Mouse (Mus musculus): Measurements from ENCODE around the gene Fbln1. TPM values are rescaled to one million over a fixed set of nuclear protein-coding genes. Genes with fewer than 3 reads are reported as not detected.
A peak's percentile ranks its signal among the peaks of the same experiment; 100 is the strongest.
"Not testable (repeated sequence)": the region's sequence is repeated elsewhere in the genome, so short reads cannot be mapped to it uniquely, and the experiment has no call there.

Gene Fbln1
- polyA plus RNA-seq, 1 experiment: 48.1 TPM

DNA sequence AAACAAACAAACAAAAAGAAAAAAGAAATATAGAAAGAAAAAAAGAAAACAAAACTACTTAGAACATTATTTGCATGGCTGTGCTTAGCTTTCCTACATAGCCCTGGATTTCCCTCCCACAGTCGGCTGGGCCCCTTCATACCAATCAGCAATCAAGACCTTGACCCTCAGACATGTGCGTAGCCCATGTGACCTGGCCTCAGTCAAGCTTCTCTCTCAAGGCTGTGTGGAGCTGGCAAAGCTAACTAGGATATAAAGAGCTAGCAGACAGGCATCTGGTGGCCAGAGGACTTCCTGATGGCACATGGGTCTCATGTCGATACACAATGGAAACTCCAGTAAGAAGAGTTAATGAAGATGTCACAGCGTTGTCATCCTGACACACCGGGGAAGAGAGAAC, 123.3 kb downstream of the Fbln1 start:
- H3K4me1 ChIP-seq (ENCODE audit: control insufficient read depth, insufficient read depth, low read length): no peaks in the 10 kb centered on the region
- TF ChIP-seq CTCF (IDR thresholded peaks at IDR 0.05; ENCODE audit: low read depth, low read length) (no peak), POLR2A (IDR thresholded peaks at IDR 0.05; ENCODE audit: insufficient read depth, low read length) (no peak), EP300 (IDR thresholded peaks at IDR 0.05; ENCODE audit: insufficient read depth, low read depth, low read length) (no peak)
- no peak overlapping the region for H3K4me3 ChIP-seq (ENCODE audit: low read depth, low read length)
- no peaks in the 10 kb centered on the region for H3K36me3 ChIP-seq (ENCODE audit: control insufficient read depth, insufficient read depth, low read length, poor library complexity, severe bottlenecking)
- no peak overlapping the region for H3K9ac ChIP-seq (ENCODE audit: low read depth, poor library complexity, severe bottlenecking)
- no peaks in the 10 kb centered on the region for H3K9me3 ChIP-seq (replicated peaks; ENCODE audit: control insufficient read depth, insufficient read depth, low read length, poor library complexity, severe bottlenecking)
- H3K27ac ChIP-seq (ENCODE audit: insufficient read depth, low read length): no peak overlapping the region
- H3K27me3 ChIP-seq (ENCODE audit: control insufficient read depth, insufficient read depth, low read length, poor library complexity, severe bottlenecking): no peaks in the 10 kb centered on the region

GRCm38 (mm10) chr15:85330024-85330423, 124.3 kb downstream of the Fbln1 start:
- no peaks in the 10 kb centered on the region for H3K36me3 ChIP-seq (ENCODE audit: control insufficient read depth, insufficient read depth, low read length, poor library complexity, severe bottlenecking)
- no peak overlapping the region for H3K27ac ChIP-seq (ENCODE audit: insufficient read depth, low read length)
- no peaks in the 10 kb centered on the region for H3K27me3 ChIP-seq (ENCODE audit: control insufficient read depth, insufficient read depth, low read length, poor library complexity, severe bottlenecking)
- TF ChIP-seq CTCF (IDR thresholded peaks at IDR 0.05; ENCODE audit: low read depth, low read length) (no peak), EP300 (IDR thresholded peaks at IDR 0.05; ENCODE audit: insufficient read depth, low read depth, low read length) (no peak), POLR2A (IDR thresholded peaks at IDR 0.05; ENCODE audit: insufficient read depth, low read length) (no peak)
- H3K4me1 ChIP-seq (ENCODE audit: control insufficient read depth, insufficient read depth, low read length): peaks cover 2% of the 10 kb centered on the region
- H3K4me3 ChIP-seq (ENCODE audit: low read depth, low read length): no peak overlapping the region
- H3K9ac ChIP-seq (ENCODE audit: low read depth, poor library complexity, severe bottlenecking): no peak overlapping the region
- no peaks in the 10 kb centered on the region for H3K9me3 ChIP-seq (replicated peaks; ENCODE audit: control insufficient read depth, insufficient read depth, low read length, poor library complexity, severe bottlenecking)

DNA sequence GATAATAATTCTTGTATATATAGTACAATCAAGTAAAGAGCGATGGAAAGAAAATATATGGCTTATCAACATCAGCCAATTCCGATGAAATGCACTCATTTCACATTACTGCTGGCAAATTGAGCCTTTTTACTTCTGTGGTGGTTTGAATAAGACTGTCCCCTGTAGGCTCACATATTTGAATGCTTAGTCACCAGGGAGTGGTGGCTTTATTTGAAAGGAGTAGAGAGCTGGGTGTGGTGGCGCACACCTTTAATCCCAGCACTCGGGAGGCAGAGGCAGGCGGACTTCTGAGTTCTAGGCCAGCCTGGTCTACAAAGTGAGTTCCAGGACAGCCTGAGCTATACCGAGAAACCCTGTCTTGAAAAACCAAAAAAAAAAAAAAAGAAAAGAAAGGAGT, 127.8 kb downstream of the Fbln1 start:
- 0 out of 2 replicates have a peak, but pooled peaks have one; percentile 26 for TF ChIP-seq EP300 (IDR thresholded peaks at IDR 0.05; ENCODE audit: insufficient read depth, low read depth, low read length)
- H3K36me3 ChIP-seq (ENCODE audit: control insufficient read depth, insufficient read depth, low read length, poor library complexity, severe bottlenecking); H3K9ac ChIP-seq (ENCODE audit: low read depth, poor library complexity, severe bottlenecking); H3K4me1 ChIP-seq (ENCODE audit: control insufficient read depth, insufficient read depth, low read length); H3K9me3 ChIP-seq (replicated peaks; ENCODE audit: control insufficient read depth, insufficient read depth, low read length, poor library complexity, severe bottlenecking); H3K27me3 ChIP-seq (ENCODE audit: control insufficient read depth, insufficient read depth, low read length, poor library complexity, severe bottlenecking); H3K4me3 ChIP-seq (ENCODE audit: low read depth, low read length): not testable (repeated sequence)
- H3K27ac ChIP-seq (ENCODE audit: insufficient read depth, low read length): peak overlapping the region; percentile 60; the same call in 1 of the 2 replicates

DNA sequence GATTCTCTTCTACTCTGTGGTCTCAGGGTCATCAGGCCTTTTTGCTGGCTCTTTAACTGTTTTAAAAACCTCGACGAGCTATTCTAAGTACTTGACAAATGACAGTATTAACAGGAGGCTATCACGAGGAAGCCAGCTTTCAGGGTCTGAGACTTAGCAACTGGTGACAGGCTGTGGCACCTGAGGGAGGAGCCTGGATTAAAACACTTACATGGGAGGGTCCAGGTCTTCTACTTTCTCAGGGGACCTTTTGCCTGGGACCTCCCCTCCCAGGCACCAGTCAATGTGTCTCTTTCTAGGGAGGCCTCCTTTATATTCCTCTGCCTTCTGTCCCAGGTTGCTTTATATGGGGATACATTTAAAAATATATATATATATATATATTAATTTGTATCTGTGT, 128.5 kb downstream of the Fbln1 start:
- TF ChIP-seq CTCF (IDR thresholded peaks at IDR 0.05; ENCODE audit: low read depth, low read length) (no peak), EP300 (IDR thresholded peaks at IDR 0.05; ENCODE audit: insufficient read depth, low read depth, low read length) (no peak), POLR2A (IDR thresholded peaks at IDR 0.05; ENCODE audit: insufficient read depth, low read length) (no peak)
- Histone ChIP-seq H3K9ac (ENCODE audit: low read depth, poor library complexity, severe bottlenecking) (no peak overlapping the region), H3K4me1 (ENCODE audit: control insufficient read depth, insufficient read depth, low read length) (peaks cover 7% of the 10 kb centered on the region), H3K27ac (ENCODE audit: insufficient read depth, low read length) (peak overlapping the region; percentile 31), H3K27me3 (ENCODE audit: control insufficient read depth, insufficient read depth, low read length, poor library complexity, severe bottlenecking) (no peaks in the 10 kb centered on the region), H3K9me3 (replicated peaks; ENCODE audit: control insufficient read depth, insufficient read depth, low read length, poor library complexity, severe bottlenecking) (no peaks in the 10 kb centered on the region), H3K36me3 (ENCODE audit: control insufficient read depth, insufficient read depth, low read length, poor library complexity, severe bottlenecking) (no peaks in the 10 kb centered on the region), H3K4me3 (ENCODE audit: low read depth, low read length) (no peak overlapping the region)

GRCm38 (mm10) chr15:85335671-85336300, 130.0 kb downstream of the Fbln1 start, which contains the start of gene Atxn10:
Gene Atxn10 (plus strand): TSS chr15:85336245.
- Histone ChIP-seq H3K9ac (ENCODE audit: low read depth, poor library complexity, severe bottlenecking) (peak within 1 kb of the TSS; percentile 80), H3K27ac (ENCODE audit: insufficient read depth, low read length) (peak within 1 kb of the TSS; percentile 56), H3K27me3 (ENCODE audit: control insufficient read depth, insufficient read depth, low read length, poor library complexity, severe bottlenecking) (no peaks in the 10 kb centered on the region), H3K4me1 (ENCODE audit: control insufficient read depth, insufficient read depth, low read length) (peaks cover 8% of the 10 kb centered on the region), H3K9me3 (replicated peaks; ENCODE audit: control insufficient read depth, insufficient read depth, low read length, poor library complexity, severe bottlenecking) (no peaks in the 10 kb centered on the region), H3K36me3 (ENCODE audit: control insufficient read depth, insufficient read depth, low read length, poor library complexity, severe bottlenecking) (no peaks in the 10 kb centered on the region), H3K4me3 (ENCODE audit: low read depth, low read length) (peak within 1 kb of the TSS; percentile 75)
- no peak for TF ChIP-seq CTCF (IDR thresholded peaks at IDR 0.05; ENCODE audit: low read depth, low read length)
- TF ChIP-seq EP300 (IDR thresholded peaks at IDR 0.05; ENCODE audit: insufficient read depth, low read depth, low read length): 0 out of 2 replicates have a peak, but pooled peaks have one; percentile 32

Other genes with a start within 250 kb of the Fbln1 start
- 20.8 and 26.5 TPM in 2 replicates for gene 5031439G07Rik, start 217.4 kb upstream of the Fbln1 start, polyA plus RNA-seq (2011; ENCODE audit: insufficient read depth, insufficient read length, low read depth, missing spikeins)
- not detected in 2 replicates for gene Upk3a, start 188.8 kb upstream of the Fbln1 start, polyA plus RNA-seq (2011; ENCODE audit: insufficient read depth, insufficient read length, low read depth, missing spikeins)
- gene Fam118a, start 177.0 kb upstream of the Fbln1 start, polyA plus RNA-seq (2011; ENCODE audit: insufficient read depth, insufficient read length, low read depth, missing spikeins): 32.3 and 32.4 TPM in 2 replicates
- gene Smc1b, start 74.0 kb upstream of the Fbln1 start, polyA plus RNA-seq (2011; ENCODE audit: insufficient read depth, insufficient read length, low read depth, missing spikeins): 4.8 TPM in 2 replicates
- gene Ribc2, start 73.9 kb upstream of the Fbln1 start, polyA plus RNA-seq (2011; ENCODE audit: insufficient read depth, insufficient read length, low read depth, missing spikeins): not detected in 2 replicates
- gene Atxn10, start 130.3 kb downstream of the Fbln1 start, polyA plus RNA-seq (2011; ENCODE audit: insufficient read depth, insufficient read length, low read depth, missing spikeins): 315 and 320 TPM in 2 replicates